Mouse (Mus musculus) midbrain, embryonic 12.5 days (tissue): ENCODE data around the gene Vmn2r56. TPM values are rescaled to one million over a fixed set of nuclear protein-coding genes. Genes with fewer than 3 reads are reported as not detected.
"Not testable (repeated sequence)": the region's sequence is repeated elsewhere in the genome, so short reads cannot be mapped to it uniquely, and the experiment has no call there.

Experiments
- ATAC-seq: fragments of 200-750 bp; cut with Nextera tagmentation; 2 replicates; pipeline ENCODE4 v1.8.0; 2017; ENCODE audit warnings: low read depth, moderate TSS enrichment, moderate library complexity; ENCODE audit not compliant: low FRiP score
- H3K27ac ChIP-seq: fragments of 300-500 bp; sonication (generic); replicated peaks from 2 replicates; pipeline ENCODE4 v1.5.1; 2016; ENCODE audit warnings: mild to moderate bottlenecking
- H3K27me3 ChIP-seq: fragments of 300-500 bp; sonication (generic); 2 replicates; pipeline ENCODE4 v1.6.1; 2016; ENCODE audit warnings: mild to moderate bottlenecking
- H3K36me3 ChIP-seq: fragments of 300-500 bp; sonication (generic); 2 replicates; pipeline ENCODE4 v1.6.1; 2016
- H3K4me1 ChIP-seq: fragments of 300-500 bp; sonication (generic); 2 replicates; pipeline ENCODE4 v1.6.1; 2016
- H3K4me2 ChIP-seq: fragments of 300-500 bp; sonication (generic); replicated peaks from 2 replicates; pipeline ENCODE4 v1.6.1; 2016; ENCODE audit warnings: mild to moderate bottlenecking, moderate library complexity
- H3K4me3 ChIP-seq: fragments of 300-500 bp; sonication (generic); 2 replicates; pipeline ENCODE4 v1.5.1; 2016; ENCODE audit warnings: mild to moderate bottlenecking
- H3K9ac ChIP-seq: fragments of 300-500 bp; sonication (generic); replicated peaks from 2 replicates; pipeline ENCODE4 v1.6.1; 2016; ENCODE audit warnings: mild to moderate bottlenecking, moderate library complexity
- H3K9me3 ChIP-seq: fragments of 300-500 bp; sonication (generic); 2 replicates; pipeline ENCODE4 v1.6.1; 2016; ENCODE audit warnings: mild to moderate bottlenecking
- WGBS: fragments of 180-500 bp; shearing (Covaris S2); methylation state at CpG from one replicate; pipeline ENCODE4 v1.1.7; 2016; 5-methylcytosine and 5-hydroxymethylcytosine counted together
- polyA plus RNA-seq: library from polyadenylated mRNA; unstranded; fragments of >200 nt; fragmentation: Nextera tagmentation; extraction: Ambion mirVana; gene quantifications from 2 replicates; pipeline ENCODE4 v1.2.1, GENCODE M21; 2016

Vmn2r56 gene
- not detected in 2 replicates for polyA plus RNA-seq

DNA sequence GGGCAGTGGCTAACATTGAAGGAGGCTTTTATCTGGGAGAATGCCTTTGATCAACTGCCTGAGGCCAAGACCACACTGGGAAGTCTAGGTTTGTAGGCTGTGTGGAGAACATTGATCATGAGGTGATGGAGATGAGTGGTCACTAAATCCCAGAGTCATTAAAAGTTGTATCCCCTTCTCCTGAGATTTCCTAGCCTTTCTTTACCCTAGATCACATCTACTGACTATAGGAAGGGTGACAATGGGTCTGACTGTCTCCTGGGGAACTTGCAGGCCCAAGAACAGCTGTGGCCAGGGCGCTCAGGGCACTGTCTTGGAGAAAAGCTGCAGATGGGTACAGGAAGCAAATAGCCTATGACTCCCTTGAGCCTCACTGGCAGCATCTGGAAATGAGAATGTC lies at the start of gene Vmn2r56:
Gene Vmn2r56 (minus strand): TSS at position 101 of the 400 bp plus-strand sequence.
- no peak for ATAC-seq
- Histone ChIP-seq H3K4me2 (no peak within 1 kb of the TSS), H3K9ac (no peak within 1 kb of the TSS), H3K4me1 (no peaks in the 10 kb centered on the region), H3K36me3 (no peaks in the 10 kb centered on the region), H3K27ac (no peak within 1 kb of the TSS), H3K27me3 (no peaks in the 10 kb centered on the region), H3K9me3 (peaks cover 16% of the 10 kb centered on the region; the same call in 1 of the 2 replicates), H3K4me3 (no peak within 1 kb of the TSS)
- WGBS, result 35% methylated on average over 1 of the region's 1 CpGs

DNA sequence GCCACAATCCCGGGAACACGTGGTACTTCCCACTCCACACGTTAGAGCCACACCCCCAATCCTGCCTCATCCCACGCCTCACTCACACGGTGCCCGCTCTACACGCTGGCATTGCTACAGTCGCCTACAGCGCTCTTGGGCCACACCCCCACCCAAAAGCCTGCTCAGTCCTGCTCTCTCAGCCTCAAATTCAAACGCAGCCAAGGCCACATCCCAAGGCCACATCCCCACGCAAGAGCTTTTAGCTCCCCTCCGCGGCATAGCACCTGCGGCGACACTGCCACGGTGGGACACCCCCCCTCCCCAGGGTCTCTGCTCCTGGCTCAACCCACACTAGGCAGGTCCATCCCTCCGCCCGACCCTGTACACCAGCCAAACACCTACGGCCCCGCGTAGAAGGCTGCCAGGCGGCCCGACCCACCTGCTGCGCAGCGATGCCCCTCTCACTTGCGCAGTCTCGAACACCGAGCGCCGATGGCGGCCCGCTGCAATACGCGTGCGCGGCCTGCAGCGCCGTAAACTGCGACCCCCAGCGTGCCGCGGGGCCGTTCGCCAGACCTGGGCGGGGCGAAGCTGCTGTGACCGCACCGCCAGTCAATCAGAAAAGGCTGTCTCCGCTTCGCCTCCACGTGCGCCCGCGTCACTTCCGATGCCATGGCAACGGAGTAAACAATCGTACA lies 45.5 kb upstream of the Vmn2r56 start:
- Histone ChIP-seq H3K4me1 (peaks cover 13% of the 10 kb centered on the region; the same call in 1 of the 2 replicates), H3K36me3 (peaks cover 2% of the 10 kb centered on the region), H3K9me3 (no peaks in the 10 kb centered on the region), H3K9ac (peak overlapping the region; percentile 60), H3K27me3 (no peaks in the 10 kb centered on the region), H3K4me2 (peak overlapping the region; percentile 95), H3K4me3 (peak overlapping the region; percentile 59), H3K27ac (no peak overlapping the region)
- under 1% methylated on average over 57 of the region's 57 CpGs for WGBS
- peak; percentile 95 for ATAC-seq

DNA sequence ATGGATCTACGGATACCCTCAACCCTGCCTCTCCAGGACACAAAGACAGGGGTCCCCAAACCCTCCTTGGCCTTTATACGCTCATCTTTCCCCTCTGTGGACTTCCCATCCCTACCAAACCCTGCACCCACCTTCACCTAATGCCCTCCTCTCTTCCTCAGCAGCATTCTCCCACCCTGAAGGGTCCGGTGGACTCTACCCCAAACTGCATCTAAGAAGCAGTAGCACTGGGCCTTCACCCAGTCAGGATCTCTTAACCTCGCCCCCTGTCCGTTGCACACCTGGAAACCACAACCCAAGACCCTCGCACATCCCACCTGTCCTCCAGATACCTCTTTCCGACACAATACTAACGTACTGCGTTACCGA lies 45.0 kb upstream of the Vmn2r56 start:
- WGBS, result 18% methylated on average over 10 of the region's 10 CpGs
- H3K36me3 ChIP-seq, result peaks cover 7% of the 10 kb centered on the region
- H3K4me2 ChIP-seq, result peak overlapping the region; percentile 95
- peak overlapping the region; percentile 60 for H3K9ac ChIP-seq
- H3K4me3 ChIP-seq, result peak overlapping the region; percentile 59
- peaks cover 13% of the 10 kb centered on the region; the same call in 1 of the 2 replicates for H3K4me1 ChIP-seq
- no peaks in the 10 kb centered on the region for H3K9me3 ChIP-seq
- H3K27ac ChIP-seq, result no peak overlapping the region
- no peak; the same call in 1 of the 2 replicates for ATAC-seq
- no peaks in the 10 kb centered on the region for H3K27me3 ChIP-seq

DNA sequence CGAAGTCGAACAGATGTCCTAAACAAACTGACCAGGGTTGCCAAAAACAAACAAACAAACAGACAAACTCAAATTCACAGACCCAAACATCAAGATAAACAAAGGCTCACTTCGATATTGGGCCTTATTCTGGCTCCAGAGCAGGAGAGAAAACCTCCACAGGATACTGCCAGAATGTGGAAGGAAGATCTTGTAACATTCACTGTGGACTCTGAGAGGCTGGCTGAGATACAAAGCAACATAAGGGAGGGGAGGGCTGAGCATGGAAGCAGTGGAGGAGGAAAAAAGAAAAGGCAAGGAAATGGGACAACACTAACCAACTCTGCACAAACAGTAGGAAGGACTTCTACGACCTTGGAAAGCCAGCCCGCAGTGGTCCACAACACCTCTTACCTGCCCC lies 44.3 kb upstream of the Vmn2r56 start:
- no peak for ATAC-seq
- Histone ChIP-seq H3K4me3 (no peak overlapping the region), H3K27ac (no peak overlapping the region), H3K4me2 (peak overlapping the region; percentile 95), H3K9ac (no peak overlapping the region), H3K27me3 (no peaks in the 10 kb centered on the region), H3K4me1 (peaks cover 13% of the 10 kb centered on the region; the same call in 1 of the 2 replicates), H3K9me3 (no peaks in the 10 kb centered on the region), H3K36me3 (peaks cover 14% of the 10 kb centered on the region)
- 89% methylated on average over 5 of the region's 5 CpGs for WGBS

DNA sequence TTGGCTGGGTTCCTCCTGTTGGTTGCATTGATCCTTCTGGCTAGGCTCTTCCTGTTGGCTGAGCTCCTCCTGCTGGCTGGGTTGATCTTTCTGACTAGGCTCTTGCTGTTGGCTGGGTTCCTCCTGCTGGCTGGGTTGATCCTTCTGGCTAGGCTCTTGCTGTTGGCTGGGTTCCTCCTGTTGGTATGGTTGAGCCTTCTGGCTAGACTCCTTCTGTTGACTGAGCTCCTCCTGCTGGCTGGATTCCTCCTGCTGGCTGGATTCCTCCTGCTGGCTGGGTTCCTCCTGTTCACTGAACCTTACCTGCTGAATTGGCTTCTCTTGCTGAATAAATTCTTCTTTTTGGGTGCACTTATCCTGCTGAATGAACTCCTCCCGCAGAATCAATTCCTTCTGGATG lies 39.8 kb upstream of the Vmn2r56 start:
- no peaks in the 10 kb centered on the region for H3K27me3 ChIP-seq
- 96% methylated on average over 1 of the region's 1 CpGs for WGBS
- H3K27ac ChIP-seq, result no peak overlapping the region
- no peak overlapping the region for H3K4me3 ChIP-seq
- H3K36me3 ChIP-seq, result peaks cover 47% of the 10 kb centered on the region
- no peak for ATAC-seq
- H3K4me2 ChIP-seq, result no peak overlapping the region
- peaks cover 6% of the 10 kb centered on the region; the same call in 1 of the 2 replicates for H3K4me1 ChIP-seq
- H3K9ac ChIP-seq, result no peak overlapping the region
- H3K9me3 ChIP-seq, result no peaks in the 10 kb centered on the region

DNA sequence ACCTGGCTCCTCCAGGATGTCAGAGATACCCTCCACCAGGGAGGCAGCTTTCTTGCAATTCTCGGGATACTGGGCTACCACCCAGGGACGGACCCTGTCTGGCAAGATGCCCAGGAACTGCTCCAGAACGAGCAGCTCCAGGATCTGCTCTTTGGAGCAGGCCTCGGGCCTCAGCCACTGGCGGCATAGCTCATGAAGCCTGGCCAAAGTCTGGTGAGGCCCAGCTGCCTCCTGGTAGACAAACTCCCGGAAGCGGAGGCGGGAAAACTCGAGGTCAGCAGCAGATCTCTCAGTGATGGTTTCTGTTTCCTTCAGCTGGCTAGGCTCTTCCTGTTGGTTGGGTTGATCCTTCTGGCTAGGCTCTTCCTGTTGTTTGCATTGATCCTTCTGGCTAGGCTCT lies 39.3 kb upstream of the Vmn2r56 start:
- ATAC-seq, result no peak

DNA sequence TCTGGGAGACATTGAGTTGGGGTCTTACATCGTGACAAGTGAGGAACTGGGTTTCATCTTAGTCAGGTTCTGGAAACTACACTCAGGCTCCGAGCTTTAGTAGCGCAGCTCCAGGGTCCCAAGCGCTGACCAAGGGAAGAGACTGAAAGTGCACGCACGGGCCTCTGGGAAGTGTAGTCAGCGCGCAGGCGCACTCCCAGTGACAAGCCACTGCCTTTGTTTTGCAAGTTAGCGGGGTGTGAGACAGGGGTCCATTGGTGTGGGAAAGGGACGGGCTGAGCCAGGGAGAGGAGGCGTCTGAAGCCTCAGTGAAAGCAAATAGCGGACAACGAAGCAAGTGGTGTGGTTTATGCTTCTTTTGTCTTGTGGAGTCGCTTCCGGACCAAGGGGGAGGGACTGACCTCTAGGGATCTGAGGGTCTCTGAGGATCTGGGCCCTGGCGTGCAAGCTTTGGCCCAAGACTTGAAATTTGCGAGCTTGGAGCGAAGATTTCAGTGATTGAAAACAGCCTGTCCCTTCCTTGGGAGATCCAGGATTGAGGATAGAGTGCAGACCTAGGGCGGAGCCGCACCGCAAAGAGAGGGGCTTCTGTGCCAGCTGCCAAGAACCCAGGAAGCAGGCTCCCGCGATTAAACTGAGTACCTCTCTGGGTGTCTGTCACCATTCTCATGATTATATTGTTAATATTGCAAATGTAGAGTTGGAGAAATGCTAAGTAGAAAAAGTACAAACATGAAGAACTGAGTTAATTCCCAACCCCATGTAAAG lies 14.8 kb upstream of the Vmn2r56 start:
- H3K9ac ChIP-seq, result no peak overlapping the region
- peak overlapping the region; percentile 18; the same call in 1 of the 2 replicates for H3K4me3 ChIP-seq
- no peaks in the 10 kb centered on the region for H3K9me3 ChIP-seq
- ATAC-seq, result peak; percentile 71
- 66% methylated on average over 24 of the region's 24 CpGs for WGBS
- H3K27ac ChIP-seq, result no peak overlapping the region
- H3K36me3 ChIP-seq, result no peaks in the 10 kb centered on the region
- no peaks in the 10 kb centered on the region for H3K4me1 ChIP-seq
- no peaks in the 10 kb centered on the region for H3K27me3 ChIP-seq
- 0 out of 2 replicates have a peak overlapping the region, but pooled peaks have one; percentile 9 for H3K4me2 ChIP-seq

More for the DNA sequence above, 39.3 kb upstream of the Vmn2r56 start:
- Histone ChIP-seq H3K27me3 (no peaks in the 10 kb centered on the region), H3K4me3 (no peak overlapping the region), H3K4me2 (no peak overlapping the region), H3K4me1 (peaks cover under 1% of the 10 kb centered on the region; the same call in 1 of the 2 replicates), H3K36me3 (peaks cover 52% of the 10 kb centered on the region), H3K9me3 (no peaks in the 10 kb centered on the region), H3K9ac (no peak overlapping the region), H3K27ac (no peak overlapping the region)
- WGBS, result 93% methylated on average over 9 of the region's 9 CpGs

DNA sequence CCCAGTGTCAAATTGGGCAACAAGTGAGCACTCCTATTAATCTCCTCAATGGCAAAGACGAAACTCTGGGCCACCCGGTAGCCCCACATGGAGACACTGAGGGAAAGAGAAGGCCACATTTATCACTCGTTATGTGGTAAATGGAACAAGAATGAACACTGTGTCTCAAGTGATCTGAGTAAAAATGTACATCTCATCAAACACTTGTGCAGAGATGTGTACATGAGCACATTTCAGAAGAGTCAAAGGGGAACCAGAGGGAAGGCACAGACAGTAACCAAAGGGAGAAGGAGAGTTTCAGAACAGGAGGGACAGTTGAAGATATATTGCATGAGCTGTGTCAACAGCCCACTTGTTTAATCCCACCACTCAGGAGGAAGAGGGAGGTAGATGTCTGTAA lies 49.9 kb downstream of the Vmn2r56 start, which contains the start of gene Vmn2r55:
Gene Vmn2r55 (minus strand): TSS at position 101 of the 400 bp plus-strand sequence.
- not testable (repeated sequence) for H3K27ac ChIP-seq, H3K9me3 ChIP-seq, H3K9ac ChIP-seq, H3K36me3 ChIP-seq, H3K27me3 ChIP-seq, H3K4me3 ChIP-seq, H3K4me2 ChIP-seq, H3K4me1 ChIP-seq, ATAC-seq
- WGBS, result 81% methylated on average over 3 of the region's 3 CpGs

DNA sequence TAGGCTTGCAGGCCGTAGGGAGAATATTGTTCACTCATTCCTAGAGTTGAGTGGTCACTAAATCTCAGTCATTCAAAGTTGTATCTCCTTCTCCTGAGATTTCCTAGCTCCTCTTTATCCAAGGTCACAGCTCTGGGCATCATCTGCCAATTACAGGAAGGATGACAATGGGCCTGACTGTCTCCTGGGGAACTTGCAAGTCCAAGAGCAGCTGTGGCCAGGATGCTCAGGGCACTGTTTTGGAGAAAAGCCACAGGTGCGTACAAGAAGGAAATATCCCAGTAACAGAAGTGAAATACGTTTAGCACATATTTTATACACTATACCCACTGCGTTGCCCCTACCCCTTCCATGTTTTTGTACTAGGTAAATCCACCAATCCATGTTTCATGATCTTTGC lies 94.6 kb downstream of the Vmn2r56 start, which contains the start of gene Vmn2r54:
Gene Vmn2r54 (minus strand): TSS at position 101 of the 400 bp plus-strand sequence.
- not testable (repeated sequence) for H3K9ac ChIP-seq, H3K36me3 ChIP-seq, H3K9me3 ChIP-seq, ATAC-seq, H3K4me2 ChIP-seq, H3K27me3 ChIP-seq, H3K4me3 ChIP-seq, H3K27ac ChIP-seq, H3K4me1 ChIP-seq
- WGBS, result 76% methylated on average over 3 of the region's 4 CpGs

Other genes starting within 250 kb of the Vmn2r56 start
- gene 2900092C05Rik, start 222.5 kb downstream of the Vmn2r56 start, polyA plus RNA-seq, result not detected in 2 replicates
- gene Vmn2r53, start 126.2 kb downstream of the Vmn2r56 start, polyA plus RNA-seq, result 0.01 TPM in 1 of 2 replicates, not detected in the other
- not detected in 2 replicates for gene Vmn2r54, start 94.7 kb downstream of the Vmn2r56 start, polyA plus RNA-seq
- not detected in 2 replicates for gene Vmn2r55, start 50.0 kb downstream of the Vmn2r56 start, polyA plus RNA-seq
- gene Zscan18, start 68.6 kb upstream of the Vmn2r56 start, polyA plus RNA-seq, result 17.5 and 17.6 TPM in 2 replicates
- gene Zfp329, start 83.9 kb upstream of the Vmn2r56 start, polyA plus RNA-seq, result 27.1 and 31.6 TPM in 2 replicates
- 32.3 and 34.5 TPM in 2 replicates for gene Zfp110, start 99.8 kb upstream of the Vmn2r56 start, polyA plus RNA-seq
- gene Zfp128, start 146.2 kb upstream of the Vmn2r56 start, polyA plus RNA-seq, result 5.5 and 6.5 TPM in 2 replicates
- 11.2 and 11.8 TPM in 2 replicates for gene Zscan22, start 162.8 kb upstream of the Vmn2r56 start, polyA plus RNA-seq
- gene Rps5, start 187.3 kb upstream of the Vmn2r56 start, polyA plus RNA-seq, result 603 and 620 TPM in 2 replicates
- 0.79 and 0.93 TPM in 2 replicates for gene Rnf225, start 192.4 kb upstream of the Vmn2r56 start, polyA plus RNA-seq
- gene Zfp324, start 230.8 kb upstream of the Vmn2r56 start, polyA plus RNA-seq, result 14.2 and 15.5 TPM in 2 replicates
- 18.1 and 18.7 TPM in 2 replicates for gene Zfp446, start 242.8 kb upstream of the Vmn2r56 start, polyA plus RNA-seq